Mouse (Mus musculus): ENCODE data around the gene Pptc7.
"Not testable (repeated sequence)": the region's sequence is repeated elsewhere in the genome, so short reads cannot be mapped to it uniquely, and the experiment has no call there.

The Pptc7 gene

GRCm38 (mm10) chr5:122300071-122300518 lies 15.9 kb downstream of the Pptc7 start:
- no peak for DNase-seq (ENCODE audit: low spot score in 2 of 2)

- no peak for DNase-seq (ENCODE audit: low spot score in 2 of 2)
These were observed 18.9 kb downstream of the Pptc7 start for GRCm38 (mm10) chr5:122302810-122303745.

GRCm38 (mm10) chr5:122303937-122304336 lies 19.8 kb downstream of the Pptc7 start:
- no peak for DNase-seq (ENCODE audit: low spot score in 2 of 2)

- no peak for DNase-seq (ENCODE audit: low spot score in 2 of 2)
These were observed 20.4 kb downstream of the Pptc7 start for GRCm38 (mm10) chr5:122304541-122304940.

GRCm38 (mm10) chr5:122305472-122305871 lies 21.3 kb downstream of the Pptc7 start:
- DNase-seq (ENCODE audit: low spot score in 2 of 2), result no peak

GRCm38 (mm10) chr5:122306536-122306935 lies 22.4 kb downstream of the Pptc7 start:
- DNase-seq (ENCODE audit: low spot score in 2 of 2), result no peak

- DNase-seq (ENCODE audit: low spot score in 2 of 2), result no peak
These were observed 26.5 kb downstream of the Pptc7 start for GRCm38 (mm10) chr5:122310699-122311098.

- no peak for DNase-seq (ENCODE audit: low spot score in 2 of 2)
These were observed 27.5 kb downstream of the Pptc7 start for GRCm38 (mm10) chr5:122311692-122312091.

- DNase-seq (ENCODE audit: low spot score in 2 of 2), result no peak
These were observed 28.2 kb downstream of the Pptc7 start for GRCm38 (mm10) chr5:122312346-122312745.

- no peak for DNase-seq (ENCODE audit: low spot score in 2 of 2)
These were observed 28.9 kb downstream of the Pptc7 start for GRCm38 (mm10) chr5:122312942-122313684.

GRCm38 (mm10) chr5:122314966-122315667 lies 31.0 kb downstream of the Pptc7 start:
- DNase-seq (ENCODE audit: low spot score in 2 of 2), result peak; percentile 73 to 92

- DNase-seq (ENCODE audit: low spot score in 2 of 2), result peak in 1 of 2 experiments; percentile 57
These were observed 33.3 kb downstream of the Pptc7 start for GRCm38 (mm10) chr5:122317329-122318045.

- no peak for DNase-seq (ENCODE audit: low spot score in 2 of 2)
These were observed 33.9 kb downstream of the Pptc7 start for GRCm38 (mm10) chr5:122318100-122318499.

- not testable (repeated sequence) for DNase-seq (ENCODE audit: low spot score in 2 of 2)
These were observed 34.8 kb downstream of the Pptc7 start for GRCm38 (mm10) chr5:122318976-122319375.

- no peak for DNase-seq (ENCODE audit: low spot score in 2 of 2)
These were observed 35.5 kb downstream of the Pptc7 start for GRCm38 (mm10) chr5:122319474-122320204.

GRCm38 (mm10) chr5:122320205-122320781 lies 36.1 kb downstream of the Pptc7 start:
- DNase-seq (ENCODE audit: low spot score in 2 of 2), result no peak

GRCm38 (mm10) chr5:122323523-122323922 lies 39.4 kb downstream of the Pptc7 start:
- DNase-seq (ENCODE audit: low spot score in 2 of 2), result no peak

GRCm38 (mm10) chr5:122324608-122325431 lies 40.7 kb downstream of the Pptc7 start:
- DNase-seq (ENCODE audit: low spot score in 2 of 2), result peak in 1 of 2 experiments; percentile 20

GRCm38 (mm10) chr5:122325477-122325876 lies 41.3 kb downstream of the Pptc7 start:
- DNase-seq (ENCODE audit: low spot score in 2 of 2), result no peak
